Mouse (Mus musculus): ENCODE results near the gene Mrps6. TPM values are rescaled to one million over a fixed set of nuclear protein-coding genes. Genes with fewer than 3 reads are reported as not detected.
"Not testable (repeated sequence)": the region's sequence is repeated elsewhere in the genome, so short reads cannot be mapped to it uniquely, and the experiment has no call there.

Gene Mrps6
- polyA plus RNA-seq, 1 experiment from 2014 or later = 95.4 TPM

- no peak for ATAC-seq (ENCODE audit: insufficient number of reproducible peaks, insufficient read depth, low FRiP score, low read depth)
- Histone ChIP-seq H3K4me2 (replicated peaks; ENCODE audit: low read depth, low read length) (no peak overlapping the region), H3K27ac (ENCODE audit: low read length) (no peak overlapping the region), H3K4me3 (ENCODE audit: low read depth, low read length) (no peak overlapping the region), H3K36me3 (ENCODE audit: control insufficient read depth, insufficient read depth, low read length) (no peaks in the 10 kb centered on the region), H3K9ac (replicated peaks; ENCODE audit: low read depth, low read length) (no peak overlapping the region), H3K27me3 (ENCODE audit: control insufficient read depth, insufficient read depth, low read length) (no peaks in the 10 kb centered on the region), H3K4me1 (ENCODE audit: control insufficient read depth, insufficient read depth, low read length) (no peaks in the 10 kb centered on the region), H3K9me3 (ENCODE audit: control insufficient read depth, low read depth, low read length) (no peaks in the 10 kb centered on the region)
- 70% methylated on average over 3 of the region's 3 CpGs for WGBS
Measured at GRCm38 (mm10) chr16:92089225-92089624, 31.2 kb downstream of the Mrps6 start.

GRCm38 (mm10) chr16:92091876-92092275 lies 33.8 kb downstream of the Mrps6 start:
- Histone ChIP-seq H3K4me1 (ENCODE audit: control insufficient read depth, insufficient read depth, low read length) (no peaks in the 10 kb centered on the region), H3K4me2 (replicated peaks; ENCODE audit: low read depth, low read length) (no peak overlapping the region), H3K27me3 (ENCODE audit: control insufficient read depth, insufficient read depth, low read length) (no peaks in the 10 kb centered on the region), H3K27ac (ENCODE audit: low read length) (no peak overlapping the region), H3K9me3 (ENCODE audit: control insufficient read depth, low read depth, low read length) (no peaks in the 10 kb centered on the region), H3K4me3 (ENCODE audit: low read depth, low read length) (no peak overlapping the region), H3K36me3 (ENCODE audit: control insufficient read depth, insufficient read depth, low read length) (no peaks in the 10 kb centered on the region), H3K9ac (replicated peaks; ENCODE audit: low read depth, low read length) (no peak overlapping the region)
- ATAC-seq (ENCODE audit: insufficient number of reproducible peaks, insufficient read depth, low FRiP score, low read depth) = no peak
- 82% methylated on average over 5 of the region's 5 CpGs for WGBS

- Histone ChIP-seq H3K27ac (ENCODE audit: low read length) (no peak overlapping the region), H3K4me1 (ENCODE audit: control insufficient read depth, insufficient read depth, low read length) (0 out of 2 replicates have a peak, but pooled peaks cover 3% of the 10 kb centered on the region), H3K4me3 (ENCODE audit: low read depth, low read length) (no peak overlapping the region), H3K9me3 (ENCODE audit: control insufficient read depth, low read depth, low read length) (no peaks in the 10 kb centered on the region), H3K27me3 (ENCODE audit: control insufficient read depth, insufficient read depth, low read length) (no peaks in the 10 kb centered on the region), H3K9ac (replicated peaks; ENCODE audit: low read depth, low read length) (no peak overlapping the region), H3K4me2 (replicated peaks; ENCODE audit: low read depth, low read length) (no peak overlapping the region), H3K36me3 (ENCODE audit: control insufficient read depth, insufficient read depth, low read length) (no peaks in the 10 kb centered on the region; the same call in none of the 2 replicates)
- WGBS = 66% methylated on average over 10 of the region's 10 CpGs
- ATAC-seq (ENCODE audit: insufficient number of reproducible peaks, insufficient read depth, low FRiP score, low read depth) = no peak
Measured at GRCm38 (mm10) chr16:92098351-92099051, 40.4 kb downstream of the Mrps6 start.

GRCm38 (mm10) chr16:92099598-92099997 lies 41.5 kb downstream of the Mrps6 start:
- no peak overlapping the region for H3K4me3 ChIP-seq (ENCODE audit: low read depth, low read length)
- WGBS = 77% methylated on average over 16 of the region's 16 CpGs
- H3K9me3 ChIP-seq (ENCODE audit: control insufficient read depth, low read depth, low read length) = no peaks in the 10 kb centered on the region
- H3K27me3 ChIP-seq (ENCODE audit: control insufficient read depth, insufficient read depth, low read length) = no peaks in the 10 kb centered on the region
- no peaks in the 10 kb centered on the region; the same call in none of the 2 replicates for H3K36me3 ChIP-seq (ENCODE audit: control insufficient read depth, insufficient read depth, low read length)
- H3K9ac ChIP-seq (replicated peaks; ENCODE audit: low read depth, low read length) = no peak overlapping the region
- ATAC-seq (ENCODE audit: insufficient number of reproducible peaks, insufficient read depth, low FRiP score, low read depth) = no peak
- no peak overlapping the region for H3K4me2 ChIP-seq (replicated peaks; ENCODE audit: low read depth, low read length)
- no peak overlapping the region for H3K27ac ChIP-seq (ENCODE audit: low read length)
- H3K4me1 ChIP-seq (ENCODE audit: control insufficient read depth, insufficient read depth, low read length) = 0 out of 2 replicates have a peak, but pooled peaks cover 3% of the 10 kb centered on the region

GRCm38 (mm10) chr16:92100111-92100510 lies 42.0 kb downstream of the Mrps6 start:
- Histone ChIP-seq H3K27me3 (ENCODE audit: control insufficient read depth, insufficient read depth, low read length) (no peaks in the 10 kb centered on the region), H3K36me3 (ENCODE audit: control insufficient read depth, insufficient read depth, low read length) (no peaks in the 10 kb centered on the region; the same call in none of the 2 replicates), H3K27ac (ENCODE audit: low read length) (no peak overlapping the region), H3K9ac (replicated peaks; ENCODE audit: low read depth, low read length) (no peak overlapping the region), H3K9me3 (ENCODE audit: control insufficient read depth, low read depth, low read length) (no peaks in the 10 kb centered on the region), H3K4me2 (replicated peaks; ENCODE audit: low read depth, low read length) (no peak overlapping the region), H3K4me1 (ENCODE audit: control insufficient read depth, insufficient read depth, low read length) (0 out of 2 replicates have a peak, but pooled peaks cover 3% of the 10 kb centered on the region), H3K4me3 (ENCODE audit: low read depth, low read length) (no peak overlapping the region)
- ATAC-seq (ENCODE audit: insufficient number of reproducible peaks, insufficient read depth, low FRiP score, low read depth) = no peak
- WGBS = 75% methylated on average over 4 of the region's 4 CpGs

- Histone ChIP-seq H3K27me3 (ENCODE audit: control insufficient read depth, insufficient read depth, low read length) (no peaks in the 10 kb centered on the region), H3K27ac (ENCODE audit: low read length) (no peak overlapping the region), H3K9ac (replicated peaks; ENCODE audit: low read depth, low read length) (no peak overlapping the region), H3K4me3 (ENCODE audit: low read depth, low read length) (no peak overlapping the region), H3K4me2 (replicated peaks; ENCODE audit: low read depth, low read length) (no peak overlapping the region), H3K36me3 (ENCODE audit: control insufficient read depth, insufficient read depth, low read length) (no peaks in the 10 kb centered on the region; the same call in none of the 2 replicates), H3K9me3 (ENCODE audit: control insufficient read depth, low read depth, low read length) (no peaks in the 10 kb centered on the region), H3K4me1 (ENCODE audit: control insufficient read depth, insufficient read depth, low read length) (0 out of 2 replicates have a peak, but pooled peaks cover 3% of the 10 kb centered on the region)
- 84% methylated on average over 5 of the region's 5 CpGs for WGBS
- no peak for ATAC-seq (ENCODE audit: insufficient number of reproducible peaks, insufficient read depth, low FRiP score, low read depth)
Measured at GRCm38 (mm10) chr16:92102115-92102514, 44.0 kb downstream of the Mrps6 start.

GRCm38 (mm10) chr16:92102931-92103330 lies 44.9 kb downstream of the Mrps6 start:
- ATAC-seq (ENCODE audit: insufficient number of reproducible peaks, insufficient read depth, low FRiP score, low read depth); H3K9me3 ChIP-seq (ENCODE audit: control insufficient read depth, low read depth, low read length); H3K27me3 ChIP-seq (ENCODE audit: control insufficient read depth, insufficient read depth, low read length); H3K36me3 ChIP-seq (ENCODE audit: control insufficient read depth, insufficient read depth, low read length); H3K4me3 ChIP-seq (ENCODE audit: low read depth, low read length); H3K9ac ChIP-seq (replicated peaks; ENCODE audit: low read depth, low read length); H3K27ac ChIP-seq (ENCODE audit: low read length); H3K4me2 ChIP-seq (replicated peaks; ENCODE audit: low read depth, low read length); H3K4me1 ChIP-seq (ENCODE audit: control insufficient read depth, insufficient read depth, low read length): not testable (repeated sequence)
- 94% methylated on average over 6 of the region's 7 CpGs for WGBS

- H3K27me3 ChIP-seq (ENCODE audit: control insufficient read depth, insufficient read depth, low read length) = no peaks in the 10 kb centered on the region
- H3K4me3 ChIP-seq (ENCODE audit: low read depth, low read length) = no peak overlapping the region
- no peak overlapping the region for H3K4me2 ChIP-seq (replicated peaks; ENCODE audit: low read depth, low read length)
- H3K36me3 ChIP-seq (ENCODE audit: control insufficient read depth, insufficient read depth, low read length) = no peaks in the 10 kb centered on the region; the same call in none of the 2 replicates
- no peak overlapping the region for H3K27ac ChIP-seq (ENCODE audit: low read length)
- 0 out of 2 replicates have a peak, but pooled peaks cover 3% of the 10 kb centered on the region for H3K4me1 ChIP-seq (ENCODE audit: control insufficient read depth, insufficient read depth, low read length)
- no peaks in the 10 kb centered on the region for H3K9me3 ChIP-seq (ENCODE audit: control insufficient read depth, low read depth, low read length)
- no peak overlapping the region for H3K9ac ChIP-seq (replicated peaks; ENCODE audit: low read depth, low read length)
- WGBS = 61% methylated on average over 9 of the region's 9 CpGs
- ATAC-seq (ENCODE audit: insufficient number of reproducible peaks, insufficient read depth, low FRiP score, low read depth) = no peak
Measured at GRCm38 (mm10) chr16:92103572-92104331, 45.7 kb downstream of the Mrps6 start.
